Mouse (Mus musculus) ES-CJ7 (cell line): ENCODE results near the gene Prpf8.

Source experiments
- DNase-seq: peaks from one replicate; pipeline ENCODE4 v3.0.0; 2011; ENCODE audit warnings: low read depth, low spot score

Gene Prpf8

GRCm38 (mm10) chr11:75534286-75535033, 47.8 kb downstream of the Prpf8 start:
- DNase-seq = no peak

- no peak for DNase-seq
These were observed 48.6 kb downstream of the Prpf8 start for GRCm38 (mm10) chr11:75535106-75535795.

- DNase-seq = no peak
These were observed 49.8 kb downstream of the Prpf8 start for GRCm38 (mm10) chr11:75536255-75537024.

DNA sequence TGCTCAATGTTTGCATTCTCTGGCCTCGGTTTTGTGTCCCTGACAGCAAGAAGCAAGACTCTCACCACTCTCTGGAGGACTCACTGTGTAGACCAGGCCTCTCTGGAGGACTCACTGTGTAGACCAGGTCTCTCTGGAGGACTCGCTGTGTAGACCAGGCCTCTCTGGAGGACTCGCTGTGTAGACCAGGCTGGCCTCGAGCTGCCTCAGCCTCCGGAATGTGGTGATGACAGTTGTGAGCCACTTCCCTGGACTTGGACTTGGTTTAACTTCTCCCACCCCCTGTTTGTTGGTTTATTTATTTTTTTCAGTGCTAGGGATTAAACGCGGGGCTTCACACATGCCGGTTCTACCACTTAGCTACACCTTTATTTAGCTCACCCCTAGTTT, 50.4 kb downstream of the Prpf8 start:
- no peak for DNase-seq

GRCm38 (mm10) chr11:75537491-75538183, 51.0 kb downstream of the Prpf8 start:
- DNase-seq = no peak

DNA sequence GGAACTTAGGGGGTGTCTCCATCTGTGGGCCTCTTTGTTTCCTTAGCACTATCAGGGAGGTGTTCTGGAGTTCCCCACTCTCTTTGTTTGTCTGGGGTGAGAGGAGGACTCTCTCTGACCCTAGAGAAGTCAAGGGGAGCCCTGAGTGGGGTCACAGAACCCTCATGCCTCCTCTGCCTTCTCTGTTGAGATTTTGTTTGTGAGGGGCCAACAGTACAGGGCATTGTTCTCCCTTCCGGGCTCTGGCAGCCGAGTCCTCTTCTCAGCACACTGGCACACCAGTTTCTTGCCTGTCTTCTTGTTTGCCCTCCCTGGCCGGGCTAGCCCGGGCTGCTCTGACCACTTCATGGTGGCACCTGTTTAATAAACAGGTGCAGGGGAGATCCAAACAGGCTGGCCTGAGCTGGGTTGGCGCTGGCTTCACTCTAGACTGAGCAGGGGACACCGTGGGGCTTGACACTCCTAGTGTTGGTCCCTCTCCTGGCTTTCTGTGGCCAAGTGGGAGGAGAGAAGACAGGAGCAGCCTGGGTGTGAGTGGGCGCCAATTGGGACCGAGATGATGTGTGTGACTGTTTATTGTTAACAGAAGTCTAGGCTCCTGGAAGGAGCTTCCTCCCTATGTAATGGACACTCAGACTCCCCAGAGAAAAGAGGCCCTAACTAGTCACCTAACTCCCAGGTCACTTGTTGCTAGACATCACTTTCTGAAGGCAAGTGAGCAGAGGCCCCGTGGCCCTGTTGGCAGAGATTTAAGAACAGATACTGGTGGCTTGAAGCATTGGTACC, 51.8 kb downstream of the Prpf8 start:
- DNase-seq = no peak

DNA sequence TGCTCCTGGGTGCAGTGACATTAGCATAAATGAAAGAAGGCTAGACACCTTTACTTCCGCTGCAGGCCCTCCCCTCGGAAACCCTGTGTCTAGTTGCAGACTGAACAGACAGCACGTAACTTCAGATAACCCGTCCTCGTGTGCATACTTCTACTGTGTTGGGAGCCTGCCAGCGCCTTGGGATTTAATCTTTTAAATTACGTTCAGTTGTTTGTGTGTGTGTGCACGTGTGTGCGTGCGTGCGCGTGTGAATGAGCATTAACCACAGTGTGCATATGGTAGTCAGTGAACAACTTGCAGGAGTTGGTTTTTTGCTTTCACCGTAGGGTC, 52.3 kb downstream of the Prpf8 start:
- no peak for DNase-seq

DNA sequence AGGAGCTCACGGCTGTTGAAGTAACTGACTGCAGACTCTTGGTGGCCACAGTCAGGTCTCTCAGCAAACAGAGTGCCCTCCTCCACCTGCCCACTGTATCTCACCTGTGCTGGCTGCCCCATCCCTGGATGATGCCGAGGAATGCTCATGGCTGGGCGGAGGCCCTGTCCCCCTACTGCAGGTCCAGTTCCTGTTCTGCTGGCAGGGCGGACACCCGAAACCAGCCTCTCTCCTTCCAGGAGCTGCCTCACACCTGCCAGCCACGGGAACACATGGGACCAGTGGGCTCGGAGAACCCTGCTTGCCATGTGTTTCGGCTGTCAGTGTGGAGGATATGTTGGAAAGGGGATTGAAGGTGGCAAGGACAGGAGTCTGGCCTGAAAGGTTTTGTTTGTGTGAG, 53.6 kb downstream of the Prpf8 start:
- DNase-seq = no peak

DNA sequence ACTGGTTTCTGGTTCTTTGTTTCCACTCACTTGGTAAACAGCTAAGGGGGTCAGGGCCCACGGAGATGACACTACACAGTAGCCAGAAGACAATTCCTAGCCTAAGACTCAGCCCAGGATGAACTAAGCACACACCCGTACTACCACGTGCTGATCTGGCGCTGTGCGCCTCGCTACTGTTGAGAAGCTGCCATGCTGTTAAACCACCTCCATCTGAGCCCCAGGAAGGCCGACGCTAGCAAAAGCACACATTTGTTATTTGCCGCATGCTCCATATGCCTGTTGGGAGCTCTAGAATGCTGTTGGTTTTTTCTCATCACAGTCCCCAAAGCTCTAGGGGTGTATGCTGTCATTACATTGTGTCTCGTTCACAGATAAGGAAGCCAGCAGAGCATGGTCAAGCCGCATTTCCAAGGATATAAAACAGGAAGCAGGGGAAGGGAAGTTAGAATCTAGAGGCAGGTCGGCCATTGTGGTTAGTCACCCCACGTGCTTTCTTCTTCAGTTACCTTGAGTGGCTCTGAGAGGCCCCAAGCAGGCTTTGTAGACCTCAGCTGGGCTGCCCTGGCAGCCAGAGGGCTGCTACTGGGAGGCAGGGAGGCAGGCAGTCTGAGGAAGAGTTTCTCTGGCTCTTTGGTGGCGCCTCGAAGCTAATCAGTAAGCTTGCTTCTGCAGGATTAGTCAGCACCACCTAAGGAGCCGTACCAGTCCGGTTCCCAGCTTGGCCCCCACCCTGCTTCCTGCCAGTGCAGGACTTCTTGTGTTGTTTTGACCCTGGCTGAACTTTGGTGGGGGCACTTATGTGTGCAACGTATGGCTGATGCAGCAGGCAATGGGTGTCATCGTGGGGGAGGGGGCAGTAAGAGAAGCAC, 54.3 kb downstream of the Prpf8 start:
- no peak for DNase-seq

DNA sequence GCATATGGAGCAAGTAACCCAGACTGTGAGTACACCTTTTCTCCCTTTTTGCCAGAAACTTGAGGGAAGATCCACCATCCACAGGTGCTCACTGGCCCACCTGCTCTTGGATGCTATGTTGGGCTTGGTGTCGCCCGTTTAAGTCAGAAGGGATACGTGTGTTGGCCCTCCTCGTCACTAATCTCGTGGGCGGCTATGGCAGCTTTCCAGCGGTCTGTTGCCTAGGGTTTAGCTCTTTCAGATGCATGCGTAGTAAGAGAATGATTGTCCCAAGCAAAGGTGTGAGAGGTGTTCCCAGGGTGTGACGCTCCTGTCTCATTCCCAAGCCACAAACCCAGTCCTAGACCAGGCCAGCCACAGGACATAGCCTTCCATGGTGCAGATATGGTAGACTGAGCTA, 58.1 kb downstream of the Prpf8 start:
- DNase-seq = no peak

DNA sequence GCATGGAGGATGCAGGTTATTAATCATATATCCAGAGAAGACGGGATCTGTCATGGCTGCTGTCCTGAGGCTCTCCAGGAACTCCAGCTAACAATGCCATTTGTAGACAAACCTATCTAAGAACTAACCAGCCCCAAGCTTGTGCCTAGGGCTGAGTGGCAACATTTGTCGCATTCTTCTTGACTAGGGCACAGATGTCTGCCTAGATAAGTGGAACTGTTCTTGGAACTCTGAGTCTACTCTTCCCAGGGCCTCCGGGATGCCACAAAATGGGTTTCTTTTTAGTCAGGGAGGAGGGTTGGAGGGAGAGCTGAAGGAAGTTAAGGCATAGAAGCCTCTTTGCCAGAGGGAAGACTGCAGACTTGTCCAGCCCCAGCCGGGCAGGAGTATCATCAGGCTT, 59.4 kb downstream of the Prpf8 start:
- no peak for DNase-seq

DNA sequence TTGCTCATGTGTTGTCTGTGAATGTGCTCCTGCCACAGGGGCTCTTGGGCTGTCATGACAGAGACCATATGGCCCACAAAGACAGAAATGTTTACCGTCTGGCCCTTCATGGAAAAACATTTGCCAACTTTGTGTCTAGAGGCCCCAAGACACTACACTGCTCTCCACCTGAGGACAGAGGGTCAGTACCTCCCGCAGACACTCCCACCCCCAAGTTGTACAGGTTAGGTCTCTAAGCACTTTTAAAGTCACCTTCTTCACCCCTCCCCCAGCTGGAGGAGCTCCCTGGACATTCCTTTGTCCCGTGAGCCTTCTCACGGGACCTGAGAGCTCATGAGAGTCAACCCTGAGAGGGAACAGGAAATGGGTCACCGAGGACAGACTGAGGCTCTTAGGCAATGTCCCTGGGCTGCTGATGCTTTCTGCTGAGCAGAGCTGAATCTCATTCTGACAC, 63.1 kb downstream of the Prpf8 start:
- DNase-seq = no peak

DNA sequence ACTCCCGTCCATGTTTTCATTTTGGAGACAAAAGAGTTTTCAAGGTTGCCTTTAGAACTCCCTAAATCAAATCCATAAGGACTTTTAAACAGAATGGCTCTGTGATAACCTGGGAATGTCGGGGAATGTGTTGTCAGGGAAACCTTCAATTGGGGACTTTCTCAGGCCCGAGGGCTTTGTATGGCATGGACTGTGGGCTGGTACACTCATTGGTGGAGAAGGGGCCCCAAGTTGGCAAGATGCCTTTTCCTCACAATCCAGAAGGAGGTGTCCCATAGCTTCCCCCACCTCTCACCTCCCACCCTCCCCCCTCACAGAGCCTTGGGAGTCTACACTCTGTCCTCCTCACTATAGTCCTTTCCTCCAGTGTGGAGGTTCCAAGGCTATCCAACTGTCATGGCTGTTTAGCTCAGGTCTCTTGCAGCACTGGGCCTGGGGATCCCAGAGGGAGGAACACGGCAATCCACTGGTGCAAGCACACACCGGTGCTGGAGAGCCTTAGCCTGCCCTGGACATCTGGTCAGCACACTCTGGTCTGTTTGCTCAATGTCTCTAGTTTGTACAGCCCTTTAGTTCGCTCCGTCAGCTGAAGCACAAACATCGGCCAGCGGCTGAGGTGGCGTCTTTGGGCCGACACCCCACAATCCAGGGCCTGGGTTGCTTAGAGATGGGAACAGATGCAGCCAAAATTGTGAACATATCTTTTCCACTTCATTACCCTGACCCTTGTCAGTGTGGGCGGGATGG, 63.8 kb downstream of the Prpf8 start:
- DNase-seq = no peak

DNA sequence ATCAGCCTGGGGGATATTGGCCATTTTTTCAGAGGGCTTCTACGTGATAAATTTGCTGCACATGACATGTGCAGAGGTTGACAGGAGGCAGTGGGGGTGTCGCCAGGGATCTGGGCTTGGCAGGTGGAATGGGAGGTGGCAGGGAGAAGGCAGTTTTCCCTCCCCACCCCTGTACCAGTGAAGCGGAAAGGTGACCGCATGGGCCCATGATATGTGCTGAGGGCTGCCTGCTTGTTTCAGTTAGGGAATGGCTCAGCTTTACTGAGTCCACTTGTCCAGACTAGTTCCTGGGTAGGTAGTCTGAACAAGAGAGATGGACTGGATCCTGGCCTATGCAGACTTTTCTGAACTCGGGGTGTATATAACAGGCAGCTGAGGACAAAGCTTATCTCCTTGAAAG, 64.7 kb downstream of the Prpf8 start:
- no peak for DNase-seq

DNA sequence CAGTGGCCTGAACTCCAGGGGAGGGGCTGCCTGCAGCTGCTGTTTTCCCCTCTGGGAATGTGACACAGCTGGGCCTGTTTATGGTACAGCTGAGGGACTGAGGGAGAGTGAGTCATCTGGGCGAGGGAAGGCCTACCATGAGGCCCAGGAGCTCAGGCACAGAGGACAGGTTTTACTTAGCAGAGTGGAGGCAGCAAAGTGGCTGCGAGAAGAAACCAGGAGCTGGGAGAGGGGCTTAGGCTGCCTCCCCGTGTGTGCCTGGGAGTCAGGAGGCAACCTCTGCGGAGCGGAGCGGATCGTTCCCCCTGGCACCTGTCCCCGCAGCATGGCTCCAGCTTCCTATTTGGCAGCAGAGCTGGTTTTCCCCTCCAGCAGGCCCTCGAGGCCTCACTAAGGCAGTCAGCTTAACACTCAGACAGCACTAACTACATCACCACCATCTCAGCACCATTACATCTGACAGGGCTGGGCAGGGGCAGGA, 65.4 kb downstream of the Prpf8 start:
- no peak for DNase-seq

DNA sequence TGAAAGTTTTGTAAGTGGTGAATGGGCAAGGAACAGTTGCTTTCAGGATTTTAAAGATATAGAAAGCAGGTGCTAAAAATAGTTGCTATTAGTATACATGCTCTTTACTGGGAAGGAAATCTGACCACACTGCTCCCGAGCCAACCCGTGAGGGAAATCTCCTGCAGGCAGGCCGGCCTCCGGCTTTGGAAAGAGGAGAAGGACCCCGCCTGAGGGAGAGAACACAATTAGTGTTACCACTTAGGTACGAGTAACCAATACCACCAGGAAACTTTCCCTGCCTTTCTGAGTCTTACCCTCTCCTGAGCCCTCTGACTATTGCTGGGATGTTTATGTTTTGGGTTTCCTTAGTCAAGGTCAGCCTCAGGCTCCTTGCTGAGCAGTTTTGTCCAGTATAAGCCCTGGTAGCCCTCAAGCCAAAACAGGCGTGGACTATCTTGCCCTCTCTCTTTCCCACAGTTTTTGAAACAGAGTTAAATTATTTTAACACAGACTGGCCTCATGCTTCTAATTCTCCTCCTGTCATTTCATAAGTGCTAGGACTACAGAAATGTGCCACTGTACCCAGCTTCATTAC, 66.4 kb downstream of the Prpf8 start:
- DNase-seq = no peak

DNA sequence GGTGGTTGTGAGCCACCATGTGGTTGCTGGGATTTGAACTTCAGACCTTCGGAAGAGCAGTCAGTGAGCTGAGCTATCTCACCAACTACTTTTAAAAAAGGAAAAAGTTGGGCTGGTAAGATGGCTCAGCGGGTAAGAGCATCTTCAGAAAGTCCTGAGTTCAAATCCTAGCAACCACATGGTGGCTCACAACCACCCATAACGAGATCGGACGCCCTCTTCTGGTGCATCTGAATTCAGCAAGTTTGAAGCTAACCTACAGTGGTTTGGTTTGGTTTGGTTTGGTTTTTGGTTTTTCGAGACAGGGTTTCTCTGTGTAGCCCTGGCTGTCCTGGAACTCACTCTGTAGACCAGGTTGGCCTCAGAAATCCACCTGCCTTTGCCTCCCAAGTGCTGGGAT, 69.4 kb downstream of the Prpf8 start:
- DNase-seq = peak; percentile 57

- peak; percentile 65 for DNase-seq
These were observed 70.5 kb downstream of the Prpf8 start for GRCm38 (mm10) chr11:75557142-75557541.

GRCm38 (mm10) chr11:75558101-75558500, 71.5 kb downstream of the Prpf8 start:
- peak; percentile 87 for DNase-seq
